Mouse (Mus musculus): ENCODE results near the gene Clpsl2. TPM values are rescaled to one million over a fixed set of nuclear protein-coding genes. Genes with fewer than 3 reads are reported as not detected.

Gene Clpsl2
- total and polyA plus RNA-seq, 2 experiments from 2014 or later, result not detected

DNA sequence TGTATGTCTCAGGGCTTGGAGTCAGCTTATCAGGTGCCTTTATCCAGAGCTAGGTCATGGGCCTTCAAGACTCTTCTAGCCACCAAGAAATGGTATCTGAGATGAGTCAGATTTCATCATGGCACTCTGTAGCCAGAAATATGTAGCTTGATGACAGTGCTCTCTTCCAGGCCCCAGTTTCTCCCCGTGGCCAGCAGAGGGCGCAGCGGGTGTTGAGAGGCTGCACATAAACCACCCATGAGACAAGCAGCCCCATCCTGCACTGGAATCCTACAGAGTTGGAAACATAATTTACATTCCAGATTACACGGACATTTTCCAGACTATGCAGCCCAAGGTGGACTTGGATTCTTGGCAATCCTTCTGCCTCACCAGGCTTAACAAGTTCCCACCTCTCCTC, 43.8 kb downstream of the Clpsl2 start:
- peaks cover 84% of the 10 kb centered on the region for H3K36me3 ChIP-seq (ENCODE audit: insufficient read depth)
- H3K4me2 ChIP-seq (ENCODE audit: low read depth), result no peak overlapping the region
- no peaks in the 10 kb centered on the region for H3K4me1 ChIP-seq (ENCODE audit: insufficient read depth)
- no peak overlapping the region for H3K4me3 ChIP-seq (ENCODE audit: low read depth, low read length)
- DNase-seq (peak; percentile 80), ATAC-seq (peak; percentile 83)
- no peak overlapping the region for H3K9ac ChIP-seq
- peak; percentile 89 for TF ChIP-seq CTCF (IDR thresholded peaks at IDR 0.05; ENCODE audit: low read depth)
- no peak overlapping the region for H3K27ac ChIP-seq (ENCODE audit: low read depth, low read length)
- 22% methylated on average over 4 of the region's 4 CpGs for WGBS
- H3K9me3 ChIP-seq (ENCODE audit: low read length), result no peaks in the 10 kb centered on the region
- no peaks in the 10 kb centered on the region for H3K27me3 ChIP-seq (ENCODE audit: insufficient read depth, low read length)

DNA sequence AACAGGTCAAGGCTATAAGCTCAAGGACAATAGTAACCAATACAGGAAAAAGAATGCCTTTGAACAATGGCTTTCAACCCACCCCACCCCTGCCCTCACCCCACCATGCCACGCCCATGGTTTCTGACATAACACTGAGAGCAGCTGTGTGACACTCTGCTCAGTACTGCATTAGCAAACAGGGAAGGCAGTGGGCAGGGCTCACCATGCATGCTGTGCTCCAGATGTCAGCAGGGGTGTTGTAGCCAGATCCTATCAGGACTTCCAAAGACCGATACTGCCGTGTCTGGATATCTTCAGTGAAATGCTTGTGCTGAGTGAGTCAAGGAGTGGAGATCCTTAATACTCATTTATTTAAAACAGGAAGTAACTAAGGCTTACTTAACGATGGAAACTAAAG, 44.8 kb downstream of the Clpsl2 start:
- ATAC-seq, result no peak
- DNase-seq, result no peak
- WGBS, result 80% methylated on average over 4 of the region's 4 CpGs
- no peaks in the 10 kb centered on the region for H3K9me3 ChIP-seq (ENCODE audit: low read length)
- H3K27me3 ChIP-seq (ENCODE audit: insufficient read depth, low read length), result no peaks in the 10 kb centered on the region
- no peak overlapping the region for H3K27ac ChIP-seq (ENCODE audit: low read depth, low read length)
- peaks cover 83% of the 10 kb centered on the region for H3K36me3 ChIP-seq (ENCODE audit: insufficient read depth)
- H3K4me2 ChIP-seq (ENCODE audit: low read depth), result no peak overlapping the region
- TF ChIP-seq CTCF (IDR thresholded peaks at IDR 0.05; ENCODE audit: low read depth), result no peak
- no peak overlapping the region for H3K4me3 ChIP-seq (ENCODE audit: low read depth, low read length)
- no peaks in the 10 kb centered on the region for H3K4me1 ChIP-seq (ENCODE audit: insufficient read depth)
- H3K9ac ChIP-seq, result no peak overlapping the region

DNA sequence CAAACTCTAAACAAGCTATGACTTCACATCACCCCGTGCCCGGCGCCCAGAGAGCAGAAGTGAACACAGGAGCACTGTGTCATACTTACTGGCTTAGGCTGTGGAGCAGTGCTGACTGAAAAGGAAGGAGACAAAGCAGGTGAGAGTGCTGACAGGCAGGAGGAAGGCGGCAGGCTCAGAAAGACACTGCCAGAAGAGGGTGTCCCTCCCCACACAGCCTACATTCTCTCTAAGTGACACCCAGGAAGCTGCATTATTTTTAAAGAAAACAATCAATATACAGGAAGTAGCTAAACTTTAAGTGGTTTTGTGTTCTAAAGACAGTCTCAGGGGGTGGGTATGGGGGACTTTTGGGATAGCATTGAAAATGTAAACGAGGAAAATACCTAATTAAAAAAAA, 51.6 kb downstream of the Clpsl2 start:
- no peak overlapping the region for H3K4me2 ChIP-seq (ENCODE audit: low read depth)
- no peak for TF ChIP-seq CTCF (IDR thresholded peaks at IDR 0.05; ENCODE audit: low read depth)
- WGBS, result 88% methylated on average over 5 of the region's 5 CpGs

DNA sequence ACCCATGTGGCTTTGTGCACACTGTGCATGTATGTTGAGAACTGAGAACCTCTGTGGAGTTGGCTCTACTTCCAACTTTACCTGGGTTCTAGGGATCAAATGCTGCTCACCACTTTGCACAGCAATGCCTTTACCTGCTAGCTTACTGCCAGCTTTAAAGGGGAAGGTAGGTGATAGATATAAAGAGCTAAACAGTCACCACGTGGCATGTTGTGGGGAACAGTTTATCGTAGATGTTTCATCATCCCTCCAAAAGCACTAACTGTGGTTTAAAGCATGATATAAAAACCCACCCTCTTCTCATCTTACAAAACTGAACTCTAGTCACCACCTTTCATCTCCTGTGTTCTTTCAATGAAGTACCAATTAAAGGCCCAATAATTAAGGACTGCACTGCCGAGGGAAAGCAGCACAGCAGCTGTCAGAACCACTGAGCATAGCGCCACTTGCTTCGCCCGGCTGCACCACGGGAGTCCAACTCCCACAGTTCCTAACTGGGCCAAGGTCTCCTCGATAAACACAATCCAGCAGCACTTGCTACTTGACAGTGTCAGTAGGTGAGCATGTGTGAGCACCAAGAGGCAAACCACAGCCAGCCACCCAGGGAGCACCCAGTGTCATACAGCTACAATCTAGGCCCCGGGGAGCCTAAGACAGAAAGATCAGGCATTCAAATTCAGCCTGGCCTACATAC, 52.5 kb downstream of the Clpsl2 start:
- H3K27ac ChIP-seq (ENCODE audit: low read depth, low read length), result no peak overlapping the region
- H3K4me3 ChIP-seq (ENCODE audit: low read depth, low read length), result no peak overlapping the region
- no peaks in the 10 kb centered on the region for H3K4me1 ChIP-seq (ENCODE audit: insufficient read depth)
- WGBS, result 70% methylated on average over 9 of the region's 9 CpGs
- peaks cover 81% of the 10 kb centered on the region for H3K36me3 ChIP-seq (ENCODE audit: insufficient read depth)
- no peak overlapping the region for H3K9ac ChIP-seq
- no peaks in the 10 kb centered on the region for H3K9me3 ChIP-seq (ENCODE audit: low read length)
- no peak for ATAC-seq
- H3K27me3 ChIP-seq (ENCODE audit: insufficient read depth, low read length), result no peaks in the 10 kb centered on the region
- DNase-seq, result no peak
- no peak overlapping the region for H3K4me2 ChIP-seq (ENCODE audit: low read depth)
- no peak for TF ChIP-seq CTCF (IDR thresholded peaks at IDR 0.05; ENCODE audit: low read depth)

More for the DNA sequence above, 51.6 kb downstream of the Clpsl2 start:
- Histone ChIP-seq H3K4me1 (ENCODE audit: insufficient read depth) (no peaks in the 10 kb centered on the region), H3K9ac (no peak overlapping the region), H3K9me3 (ENCODE audit: low read length) (no peaks in the 10 kb centered on the region), H3K36me3 (ENCODE audit: insufficient read depth) (peaks cover 86% of the 10 kb centered on the region), H3K4me3 (ENCODE audit: low read depth, low read length) (no peak overlapping the region), H3K27me3 (ENCODE audit: insufficient read depth, low read length) (no peaks in the 10 kb centered on the region), H3K27ac (ENCODE audit: low read depth, low read length) (no peak overlapping the region)
- ATAC-seq, result no peak
- DNase-seq, result no peak

Small RNAs within 50 kb of the gene (microRNA-seq; reads per million reads assigned to microRNA genes)
- gene Gm25195, result 0 reads per million in 2 experiments
- gene Mir6969, result 0 reads per million in 2 experiments

Other genes with a start within 250 kb of the Clpsl2 start
- 32.5 and 35.2 TPM in 2 replicates for gene Fance, start 235.9 kb upstream of the Clpsl2 start, total RNA-seq (2014; rRNA removed)
- gene Fance, start 235.9 kb upstream of the Clpsl2 start, polyA plus RNA-seq (2015; fragmentation: Nextera tagmentation; extraction: Ambion mirVana), result 31.2 and 31.4 TPM in 2 replicates
- gene Rpl10a, start 220.9 kb upstream of the Clpsl2 start, total RNA-seq (2014; rRNA removed), result 1,161 and 1,582 TPM in 2 replicates
- gene Rpl10a, start 220.9 kb upstream of the Clpsl2 start, polyA plus RNA-seq (2015; fragmentation: Nextera tagmentation; extraction: Ambion mirVana), result 366 and 462 TPM in 2 replicates
- 4.5 and 4.8 TPM in 2 replicates for gene Tead3, start 198.6 kb upstream of the Clpsl2 start, total RNA-seq (2014; rRNA removed)
- gene Tead3, start 198.6 kb upstream of the Clpsl2 start, polyA plus RNA-seq (2015; fragmentation: Nextera tagmentation; extraction: Ambion mirVana), result 1.1 and 1.4 TPM in 2 replicates
- gene Tulp1, start 184.2 kb upstream of the Clpsl2 start, total RNA-seq (2014; rRNA removed), result 1.2 and 1.8 TPM in 2 replicates
- 0.86 and 1.5 TPM in 2 replicates for gene Tulp1, start 184.2 kb upstream of the Clpsl2 start, polyA plus RNA-seq (2015; fragmentation: Nextera tagmentation; extraction: Ambion mirVana)
- 26.6 and 37.3 TPM in 2 replicates for gene Fkbp5, start 31.9 kb upstream of the Clpsl2 start, total RNA-seq (2014; rRNA removed)
- 18.3 and 21.1 TPM in 2 replicates for gene Fkbp5, start 31.9 kb upstream of the Clpsl2 start, polyA plus RNA-seq (2015; fragmentation: Nextera tagmentation; extraction: Ambion mirVana)
- 0.15 TPM in 1 of 2 replicates, not detected in the other for gene Armc12, start 18.6 kb upstream of the Clpsl2 start, total RNA-seq (2014; rRNA removed)
- not detected in 2 replicates for gene Armc12, start 18.6 kb upstream of the Clpsl2 start, polyA plus RNA-seq (2015; fragmentation: Nextera tagmentation; extraction: Ambion mirVana)
- not detected in 2 replicates for gene Clps, start 11.4 kb downstream of the Clpsl2 start, total RNA-seq (2014; rRNA removed)
- gene Clps, start 11.4 kb downstream of the Clpsl2 start, polyA plus RNA-seq (2015; fragmentation: Nextera tagmentation; extraction: Ambion mirVana), result not detected in 2 replicates
- gene Lhfpl5, start 26.2 kb downstream of the Clpsl2 start, total RNA-seq (2014; rRNA removed), result 10.6 and 11.9 TPM in 2 replicates
- gene Lhfpl5, start 26.2 kb downstream of the Clpsl2 start, polyA plus RNA-seq (2015; fragmentation: Nextera tagmentation; extraction: Ambion mirVana), result 11.4 and 13.2 TPM in 2 replicates
- gene Srpk1, start 73.3 kb downstream of the Clpsl2 start, total RNA-seq (2014; rRNA removed), result 55.4 and 69.6 TPM in 2 replicates
- gene Srpk1, start 73.3 kb downstream of the Clpsl2 start, polyA plus RNA-seq (2015; fragmentation: Nextera tagmentation; extraction: Ambion mirVana), result 66.6 and 75.1 TPM in 2 replicates
- 2.0 and 3.3 TPM in 2 replicates for gene Slc26a8, start 140.8 kb downstream of the Clpsl2 start, total RNA-seq (2014; rRNA removed)
- 1.3 and 1.8 TPM in 2 replicates for gene Slc26a8, start 140.8 kb downstream of the Clpsl2 start, polyA plus RNA-seq (2015; fragmentation: Nextera tagmentation; extraction: Ambion mirVana)
- 28.7 and 33.5 TPM in 2 replicates for gene Mapk14, start 141.9 kb downstream of the Clpsl2 start, total RNA-seq (2014; rRNA removed)
- gene Mapk14, start 141.9 kb downstream of the Clpsl2 start, polyA plus RNA-seq (2015; fragmentation: Nextera tagmentation; extraction: Ambion mirVana), result 16.6 and 20.4 TPM in 2 replicates
- 1.2 and 5.6 TPM in 2 replicates for gene AC170998.1, start 176.7 kb downstream of the Clpsl2 start, total RNA-seq (2014; rRNA removed)
- 1.7 TPM in 1 of 2 replicates, not detected in the other for gene AC170998.1, start 176.7 kb downstream of the Clpsl2 start, polyA plus RNA-seq (2015; fragmentation: Nextera tagmentation; extraction: Ambion mirVana)
- gene Mapk13, start 219.9 kb downstream of the Clpsl2 start, total RNA-seq (2014; rRNA removed), result 0.14 and 0.38 TPM in 2 replicates
- gene Mapk13, start 219.9 kb downstream of the Clpsl2 start, polyA plus RNA-seq (2015; fragmentation: Nextera tagmentation; extraction: Ambion mirVana), result 0.53 and 1.0 TPM in 2 replicates